Comparison of ENCODE assay signal across 8 mouse cellular contexts in the genomic region with DNA sequence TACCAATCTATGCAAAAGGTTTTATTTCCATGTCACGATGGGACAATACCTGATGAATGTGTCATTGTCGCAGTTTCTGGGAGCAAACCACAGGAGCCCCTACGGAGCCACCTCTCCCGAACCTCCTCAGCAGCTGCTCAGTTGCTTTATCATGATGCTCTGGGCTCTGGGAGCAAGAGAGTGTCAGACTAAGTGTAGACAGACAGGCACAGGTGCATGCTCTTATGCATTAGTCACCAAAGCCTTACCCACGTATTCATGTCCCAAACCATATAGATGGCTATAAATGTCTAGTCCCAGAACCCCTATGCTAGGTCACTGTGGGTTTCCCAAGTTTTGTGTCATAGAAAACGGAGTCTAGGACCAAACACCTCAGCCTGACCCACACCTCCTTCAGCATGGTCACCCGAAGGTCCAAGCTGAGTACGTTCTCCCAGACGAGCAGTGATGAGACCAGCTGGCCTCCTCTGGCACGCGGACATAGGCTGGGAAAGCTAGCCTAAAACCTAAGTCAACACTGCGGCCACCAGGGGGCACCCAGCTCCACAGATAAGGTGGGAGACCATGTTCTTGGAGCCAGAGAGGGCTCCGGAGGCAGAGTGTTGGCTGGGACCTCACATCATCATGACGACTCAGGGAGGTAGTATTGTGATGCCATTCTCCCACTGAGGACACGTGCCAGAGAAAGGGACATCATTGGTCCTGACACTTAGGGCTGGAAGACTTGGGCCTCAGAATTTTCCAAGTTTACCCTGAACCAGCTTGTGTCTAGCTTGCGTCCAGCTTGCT. TPM values are rescaled to one million over a fixed set of nuclear protein-coding genes. Genes with fewer than 3 reads are reported as not detected.
A peak's percentile ranks its signal among the peaks of the same experiment; 100 is the strongest.
DNase-seq lines count a peak whose midpoint lies in the region; ATAC-seq and TF ChIP-seq lines count a peak whose summit lies in the region.

No protein-coding gene starts in this region.

- intact Hi-C loops in gastrocnemius, adult 2 months (cut with DNase I) = loop anchor here (1.0 to 10.0 kb wide), 5 partner anchors 42 to 229 kb away; a partner anchor contains a TSS
- intact Hi-C loops in left cerebral cortex, adult 2 months (cut with DNase I) = loop anchor here (5.0 kb wide), 2 partner anchors 52 to 82 kb away; a partner anchor contains a TSS

- peak; percentile 29 for ATAC-seq in activated CD4-positive, CD25-positive, alpha-beta regulatory T cell, adult 4 months
- ATAC-seq in megakaryocyte, adult 5-6 weeks (ENCODE audit: poor library complexity, severe bottlenecking) = peak; percentile 58

- peak overlapping the region; percentile 76 for H3K27ac ChIP-seq in gastrocnemius, adult 2 months
- peak overlapping the region; percentile 12 for H3K27ac ChIP-seq in left cerebral cortex, adult 2 months

- peak; percentile 92 to 94 for DNase-seq in cerebellum, postnatal 4 days (ENCODE audit: low spot score in 2 of 2)
- DNase-seq in gastrocnemius, adult 2 months = peak; percentile 96
- peak; percentile 91 for DNase-seq in induced T-regulatory cell, adult 2 months (ENCODE audit: low read depth)
- DNase-seq in left cerebral cortex, adult 2 months (ENCODE audit: extremely low spot score in 1 of 2, low spot score in 2 of 2) = peak; percentile 84 to 92
- DNase-seq in retina, postnatal 7 days (ENCODE audit: low read depth, low spot score) = peak; percentile 82
- DNase-seq in urinary bladder, adult 18-20 months (ENCODE audit: low spot score in 2 of 2) = peak; percentile 79 to 93

- peak; percentile 92 for TF ChIP-seq CTCF in gastrocnemius, adult 2 months (IDR thresholded peaks at IDR 0.05)
- TF ChIP-seq CTCF in left cerebral cortex, adult 2 months (IDR thresholded peaks at IDR 0.05) = peak; percentile 90

- peak overlapping the region; percentile 64 for H3K4me3 ChIP-seq in gastrocnemius, adult 2 months
- no peak overlapping the region for H3K4me3 ChIP-seq in left cerebral cortex, adult 2 months

RNA-seq across cellular contexts. Expression of a gene that starts 7.4 kb away (rescaled TPM):
- 10 to 100 TPM; 65.9 to 77.3 TPM for polyA plus RNA-seq in activated CD4-positive, CD25-positive, alpha-beta regulatory T cell, adult 4 months (2017; shearing (Covaris generic))
- under 1 TPM in 1 of 2 experiments, not detected in 1; 0.14 TPM for total RNA-seq in gastrocnemius, adult 2 months (2021)
- under 1 TPM in 1 of 2 experiments, not detected in 1; 0.18 TPM for total RNA-seq in left cerebral cortex, adult 2 months (2021)
- 20.0 and 25.8 TPM in 2 replicates for total RNA-seq in megakaryocyte, adult 5-6 weeks (2015)
- 7.6 and 10.7 TPM in 2 replicates for total RNA-seq in megakaryocyte, adult 5-6 weeks (2017)

RNA-seq across cellular contexts. Expression of a gene that starts 46.2 kb away (rescaled TPM):
- 10 to 100 TPM; 63.6 to 87.5 TPM for polyA plus RNA-seq in activated CD4-positive, CD25-positive, alpha-beta regulatory T cell, adult 4 months (2017; shearing (Covaris generic))
- 1 to 10 TPM; 3.0 to 3.1 TPM for total RNA-seq in gastrocnemius, adult 2 months (2021)
- 10 to 100 TPM; 10.5 to 12.4 TPM for total RNA-seq in left cerebral cortex, adult 2 months (2021)
- 62.0 and 67.7 TPM in 2 replicates for total RNA-seq in megakaryocyte, adult 5-6 weeks (2015)
- total RNA-seq in megakaryocyte, adult 5-6 weeks (2017) = 48.9 and 57.9 TPM in 2 replicates

RNA-seq across cellular contexts. Expression of a gene that starts 54.2 kb away (rescaled TPM):
- polyA plus RNA-seq in activated CD4-positive, CD25-positive, alpha-beta regulatory T cell, adult 4 months (2017; shearing (Covaris generic)) = under 1 TPM in 1 of 2 experiments, not detected in 1; 0.74 TPM
- 10 to 100 TPM; 20.3 to 30.2 TPM for total RNA-seq in gastrocnemius, adult 2 months (2021)
- 10 to 100 TPM; 57.9 to 62.2 TPM for total RNA-seq in left cerebral cortex, adult 2 months (2021)
- 0.36 and 1.3 TPM in 2 replicates for total RNA-seq in megakaryocyte, adult 5-6 weeks (2015)
- total RNA-seq in megakaryocyte, adult 5-6 weeks (2017) = not detected in 2 replicates

Comparison
In these comparisons a context has a peak if more than half of its experiments do, and no peak if none do; other contexts are left out.
1. RNA of a gene that starts 7.4 kb away (total RNA-seq): 7.6 to 25.8 TPM in megakaryocyte, adult 5-6 weeks; 0.18 TPM in left cerebral cortex, adult 2 months and 0.14 TPM in gastrocnemius, adult 2 months; every median in the first group is over 4 times any median in the second.
2. RNA of a gene that starts 54.2 kb away (total RNA-seq): 57.9 to 62.2 TPM in left cerebral cortex, adult 2 months and 20.3 to 30.2 TPM in gastrocnemius, adult 2 months; 0.36 to 1.3 TPM in megakaryocyte, adult 5-6 weeks; every median in the first group is over 4 times any median in the second.
3. Peak in every context shown above with its lines, with median percentiles within 50 percentile points of each other: DNase-seq.